Comparison of ENCODE assay signal across 14 mouse cellular contexts in the genomic region with DNA sequence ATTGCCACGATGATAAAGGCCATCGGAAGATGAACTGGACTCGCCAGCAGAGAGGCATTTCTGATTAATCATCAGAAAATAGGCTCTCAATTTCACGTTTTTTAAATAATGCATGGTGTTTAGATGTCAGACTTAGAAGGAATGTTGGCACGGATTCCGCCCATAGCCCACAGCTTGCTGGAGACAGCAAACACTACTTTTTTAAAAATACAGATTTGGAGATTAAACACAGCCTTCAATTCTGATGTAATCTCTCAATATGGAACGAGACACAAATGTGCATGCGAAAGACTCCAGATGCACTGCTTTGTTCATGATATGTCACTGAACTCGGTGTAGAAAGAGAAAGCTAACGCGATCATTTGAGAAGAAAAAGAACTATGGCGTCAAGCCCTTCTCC.
"Had no signal": no experiment of that assay in that cellular context is flagged by ENCODE, and none has a peak within 500 bp of the region (broad histone marks: within the 10 kb centered on the region; RNA-seq: fewer than 3 reads in every experiment).

No protein-coding gene starts in this region.

- H3K4me2 ChIP-seq: liver, embryonic 11.5 days; liver, embryonic 15.5 days; midbrain, embryonic 13.5 days had no signal

- H3K27me3 ChIP-seq: liver, embryonic 15.5 days; midbrain, embryonic 13.5 days had no signal

- H3K9me3 ChIP-seq: limb, embryonic 10.5 days; midbrain, embryonic 13.5 days had no signal

- H3K9ac ChIP-seq: liver, embryonic 15.5 days; midbrain, embryonic 13.5 days had no signal

- H3K4me3 ChIP-seq: limb, embryonic 10.5 days; liver, embryonic 15.5 days; midbrain, embryonic 13.5 days had no signal

- DNase-seq: kidney, adult 8-10 months; kidney, postnatal 25 days; lung, adult 2 months; lung, postnatal 36 days; right cerebral cortex, postnatal 14 days; spleen, adult 18-20 months; thymus, adult 2 months; thymus, postnatal 25 days had no signal

- H3K27ac ChIP-seq: limb, embryonic 10.5 days; liver, embryonic 15.5 days; midbrain, embryonic 13.5 days had no signal

- H3K4me1 ChIP-seq: liver, embryonic 15.5 days; midbrain, embryonic 13.5 days had no signal

- H3K36me3 ChIP-seq: liver, embryonic 15.5 days had no signal

- ATAC-seq: inflammation-experienced regulatory T-cells, adult 6 months; intestine, postnatal 0 days; midbrain, embryonic 13.5 days had no signal
